ENCODE assay signal across 8 mouse cellular contexts in genomic region chr7:142522352-142522751, GRCm38 (mm10). TPM values are rescaled to one million over a fixed set of nuclear protein-coding genes. Genes with fewer than 3 reads are reported as not detected.
DNase-seq lines count a peak whose midpoint lies in the region; ATAC-seq and TF ChIP-seq lines count a peak whose summit lies in the region.

No protein-coding gene starts in this region.

- peak in 1 of 2 experiments; percentile 71; a peak in 2 of 4 replicates for TF ChIP-seq CTCF in CH12.LX (conservative IDR thresholded peaks at IDR 0.05 in 1 of 2, IDR thresholded peaks at IDR 0.05 in 1 of 2; ENCODE audit: low read depth in 2 of 2, low read length in 2 of 2)
- TF ChIP-seq CTCF in midbrain, postnatal 0 days (IDR thresholded peaks at IDR 0.05): peak; percentile 47

- H3K27ac ChIP-seq in CH12.LX (ENCODE audit: insufficient read depth, low read depth): no peak overlapping the region
- H3K27ac ChIP-seq in kidney, embryonic 14.5 days (ENCODE audit: low read depth, low read length): peak overlapping the region; percentile 93
- no peak overlapping the region for H3K27ac ChIP-seq in midbrain, postnatal 0 days (ENCODE audit: low read depth, low read length)
- no peak overlapping the region for H3K27ac ChIP-seq in forebrain, embryonic 15.5 days (replicated peaks)

- no peak for TF ChIP-seq POLR2A in CH12.LX (IDR thresholded peaks at IDR 0.05; ENCODE audit: low read depth, low read length)

- H3K9ac ChIP-seq in CH12.LX (ENCODE audit: insufficient read depth, low read depth): no peak overlapping the region
- H3K9ac ChIP-seq in kidney, embryonic 14.5 days (ENCODE audit: low read depth, low read length): no peak overlapping the region
- no peak overlapping the region for H3K9ac ChIP-seq in midbrain, postnatal 0 days (replicated peaks; ENCODE audit: low read length, poor library complexity, severe bottlenecking)
- H3K9ac ChIP-seq in forebrain, embryonic 15.5 days (replicated peaks): no peak overlapping the region

- 0 out of 2 replicates have a peak, but pooled peaks have one; percentile 11 for ATAC-seq in kidney, embryonic 14.5 days (ENCODE audit: low FRiP score, low TSS enrichment)
- ATAC-seq in midbrain, postnatal 0 days (ENCODE audit: low FRiP score): no peak
- ATAC-seq in forebrain, embryonic 15.5 days (replicated peaks): no peak

- WGBS in kidney, embryonic 14.5 days: 23% methylated on average over 4 of the region's 4 CpGs
- 35% methylated on average over 4 of the region's 4 CpGs for WGBS in midbrain, postnatal 0 days
- WGBS in forebrain, embryonic 15.5 days: 31% methylated on average over 4 of the region's 4 CpGs

- DNase-seq in gastrocnemius, postnatal 10 days: peak; percentile 60
- DNase-seq in gastrocnemius, postnatal 25 days: no peak
- no peak for DNase-seq in CH12.LX (ENCODE audit: extremely low read depth)
- DNase-seq in embryo, embryonic 9.5 days (ENCODE audit: extremely low spot score): peak; percentile 78
- DNase-seq in midbrain, postnatal 0 days (ENCODE audit: low spot score): no peak
- DNase-seq in thymus, adult 18-20 months: no peak

- peak; percentile 64 for TF ChIP-seq RAD21 in CH12.LX (IDR thresholded peaks at IDR 0.05; ENCODE audit: low read depth, low read length)

- in situ Hi-C loops in CH12.LX (cut with MboI; ENCODE audit: low pct_ligation_motif_present, low pct_unique_long_range_greater_than_20kb, low sequenced_read_pairs): no loop called here

- dilution Hi-C loops in CH12.LX (cut with MboI; ENCODE audit: extremely low pct_ligation_motif_present, extremely low pct_unique_long_range_greater_than_20kb, low sequenced_read_pairs): no loop called here

- TF ChIP-seq EP300 in CH12.LX (IDR thresholded peaks at IDR 0.05; ENCODE audit: low read length): no peak

- H3K9me3 ChIP-seq in CH12.LX (replicated peaks; ENCODE audit: low read length): no peaks in the 10 kb centered on the region
- H3K9me3 ChIP-seq in kidney, embryonic 14.5 days (ENCODE audit: control insufficient read depth, low read length): no peaks in the 10 kb centered on the region
- H3K9me3 ChIP-seq in midbrain, postnatal 0 days (ENCODE audit: low read length): no peaks in the 10 kb centered on the region
- no peaks in the 10 kb centered on the region for H3K9me3 ChIP-seq in forebrain, embryonic 15.5 days

- H3K4me1 ChIP-seq in CH12.LX (ENCODE audit: control insufficient read depth in 1 of 2, insufficient read depth in 2 of 2): peaks cover 0 to 13% of the 10 kb centered on the region in 2 experiments; a peak in 2 of 4 replicates
- H3K4me1 ChIP-seq in kidney, embryonic 14.5 days (ENCODE audit: control insufficient read depth, insufficient read depth, low read length): peaks cover 56% of the 10 kb centered on the region
- no peaks in the 10 kb centered on the region for H3K4me1 ChIP-seq in midbrain, postnatal 0 days (ENCODE audit: insufficient read depth, low read length)
- H3K4me1 ChIP-seq in forebrain, embryonic 15.5 days: no peaks in the 10 kb centered on the region

- no peaks in the 10 kb centered on the region for H3K36me3 ChIP-seq in CH12.LX (replicated peaks in 1 of 2; ENCODE audit: control insufficient read depth in 1 of 2, insufficient read depth in 1 of 2, low read length in 1 of 2)
- no peaks in the 10 kb centered on the region for H3K36me3 ChIP-seq in kidney, embryonic 14.5 days (ENCODE audit: control insufficient read depth, insufficient read depth, low read length)
- no peaks in the 10 kb centered on the region for H3K36me3 ChIP-seq in midbrain, postnatal 0 days (ENCODE audit: insufficient read depth, low read length)
- no peaks in the 10 kb centered on the region for H3K36me3 ChIP-seq in forebrain, embryonic 15.5 days

- H3K27me3 ChIP-seq in CH12.LX (replicated peaks): peaks cover 14% of the 10 kb centered on the region
- no peaks in the 10 kb centered on the region for H3K27me3 ChIP-seq in kidney, embryonic 14.5 days (ENCODE audit: control insufficient read depth, insufficient read depth, low read length)
- no peaks in the 10 kb centered on the region for H3K27me3 ChIP-seq in midbrain, postnatal 0 days (ENCODE audit: insufficient read depth, low read length)
- H3K27me3 ChIP-seq in forebrain, embryonic 15.5 days: no peaks in the 10 kb centered on the region

- H3K4me3 ChIP-seq in CH12.LX (replicated peaks in 1 of 3; ENCODE audit: low read depth in 2 of 3, low read length in 2 of 3, poor library complexity in 1 of 3): no peak overlapping the region
- no peak overlapping the region for H3K4me3 ChIP-seq in kidney, embryonic 14.5 days (ENCODE audit: low read length)
- no peak overlapping the region for H3K4me3 ChIP-seq in midbrain, postnatal 0 days (ENCODE audit: low read depth, low read length)
- no peak overlapping the region for H3K4me3 ChIP-seq in forebrain, embryonic 15.5 days

- no peak overlapping the region for H3K4me2 ChIP-seq in CH12.LX (ENCODE audit: insufficient read depth, low read depth, poor library complexity, severe bottlenecking)
- H3K4me2 ChIP-seq in kidney, embryonic 14.5 days (replicated peaks; ENCODE audit: low read depth, low read length): no peak overlapping the region
- H3K4me2 ChIP-seq in midbrain, postnatal 0 days (ENCODE audit: low read depth, low read length, poor library complexity, severe bottlenecking): no peak overlapping the region
- H3K4me2 ChIP-seq in forebrain, embryonic 15.5 days (replicated peaks): no peak overlapping the region

- no peaks in the 10 kb centered on the region for H3K79me2 ChIP-seq in CH12.LX (replicated peaks; ENCODE audit: control insufficient read depth, extremely low read depth, insufficient read depth, poor library complexity, severe bottlenecking)

TF ChIP-seq in CH12.LX, 34 proteins besides CTCF, POLR2A, EP300 and RAD21:
- TF ChIP-seq SMC3 (IDR thresholded peaks at IDR 0.05; ENCODE audit: low read depth, low read length) (peak; percentile 78), GABPA (IDR thresholded peaks at IDR 0.05; ENCODE audit: insufficient replicate concordance, low read depth, low read length) (no peak)

RNA-seq across cellular contexts. Expression of gene Mrpl23, which starts 10.1 kb away (rescaled TPM):
- total RNA-seq in gastrocnemius, postnatal 10 days (2021): 1 to 10 TPM; 6.4 to 7.2 TPM
- total RNA-seq in gastrocnemius, postnatal 25 days (2021): 10 to 100 TPM in 1 of 2 experiments, 1 to 10 TPM in 1; 8.6 to 18.3 TPM
- 58.9 and 71.2 TPM in 2 replicates for total RNA-seq in CH12.LX (2012; rRNA removed)
- total RNA-seq in CH12.LX (2014; rRNA removed): 60.7 and 70.8 TPM in 2 replicates
- 7.5 and 8.3 TPM in 2 replicates for polyA plus RNA-seq in CH12.LX (2012; ENCODE audit: insufficient read length, low read depth)
- 30.3 and 33.4 TPM in 2 replicates for polyA plus RNA-seq in kidney, embryonic 14.5 days (2014; fragmentation: Nextera tagmentation; extraction: Ambion mirVana)
- total RNA-seq in midbrain, postnatal 0 days (2014; rRNA removed): 56.3 and 60.8 TPM in 2 replicates
- polyA plus RNA-seq in midbrain, postnatal 0 days (2015; fragmentation: Nextera tagmentation; extraction: Ambion mirVana): 24.6 and 30.1 TPM in 2 replicates
- 20.1 and 22.4 TPM in 2 replicates for polyA plus RNA-seq in forebrain, embryonic 15.5 days (2015; fragmentation: Nextera tagmentation; extraction: Ambion mirVana)

RNA-seq across cellular contexts. Expression of gene Tnnt3, which starts 23.7 kb away (rescaled TPM):
- total RNA-seq in gastrocnemius, postnatal 10 days (2021): over 10,000 TPM; 17,146 to 18,824 TPM
- total RNA-seq in gastrocnemius, postnatal 25 days (2021): over 10,000 TPM; 28,170 to 31,317 TPM
- total RNA-seq in CH12.LX (2012; rRNA removed) (1.5 and 3.1 TPM in 2 replicates), CH12.LX (2014; rRNA removed) (3.3 and 4.1 TPM in 2 replicates)
- polyA plus RNA-seq in CH12.LX (2012; ENCODE audit: insufficient read length, low read depth): 13.3 and 16.9 TPM in 2 replicates
- 3.2 and 3.5 TPM in 2 replicates for polyA plus RNA-seq in kidney, embryonic 14.5 days (2014; fragmentation: Nextera tagmentation; extraction: Ambion mirVana)
- total RNA-seq in midbrain, postnatal 0 days (2014; rRNA removed): 1.3 and 1.5 TPM in 2 replicates
- polyA plus RNA-seq in midbrain, postnatal 0 days (2015; fragmentation: Nextera tagmentation; extraction: Ambion mirVana): 2.0 and 3.1 TPM in 2 replicates
- polyA plus RNA-seq in forebrain, embryonic 15.5 days (2015; fragmentation: Nextera tagmentation; extraction: Ambion mirVana): 0.98 TPM in 1 of 2 replicates, not detected in the other

Comparison
In these comparisons a context has a peak if more than half of its experiments do, and no peak if none do; other contexts are left out.
1. DNase-seq: peak in gastrocnemius, postnatal 10 days (single experiment) and embryo, embryonic 9.5 days (single experiment); none in gastrocnemius, postnatal 25 days (single experiment), CH12.LX (single experiment), midbrain, postnatal 0 days (single experiment) and thymus, adult 18-20 months (0 of 2).
2. RNA of gene Tnnt3, which starts 23.7 kb away (total RNA-seq): 28,170 to 31,317 TPM in gastrocnemius, postnatal 25 days and 17,146 to 18,824 TPM in gastrocnemius, postnatal 10 days; 1.5 to 4.1 TPM in CH12.LX and 1.3 to 1.5 TPM in midbrain, postnatal 0 days; every median in the first group is over 1,000 times any median in the second.